Mouse (Mus musculus) liver, adult 2 months (tissue): ENCODE results near the gene Ccdc115.

Experiments used
- CTCF ChIP-seq: fragments of 200-500 bp; IDR thresholded peaks from 2 replicates; pipeline ENCODE4 v1.5.1; 2011; ENCODE audit warnings: low read depth, low read length, control low read depth
- POLR2A ChIP-seq: fragments of 200-500 bp; IDR thresholded peaks from 2 replicates; pipeline ENCODE4 v1.6.1; 2011; ENCODE audit warnings: low read length, control low read depth; ENCODE audit not compliant: insufficient read depth; ENCODE audit errors: extremely low read depth

DNA sequence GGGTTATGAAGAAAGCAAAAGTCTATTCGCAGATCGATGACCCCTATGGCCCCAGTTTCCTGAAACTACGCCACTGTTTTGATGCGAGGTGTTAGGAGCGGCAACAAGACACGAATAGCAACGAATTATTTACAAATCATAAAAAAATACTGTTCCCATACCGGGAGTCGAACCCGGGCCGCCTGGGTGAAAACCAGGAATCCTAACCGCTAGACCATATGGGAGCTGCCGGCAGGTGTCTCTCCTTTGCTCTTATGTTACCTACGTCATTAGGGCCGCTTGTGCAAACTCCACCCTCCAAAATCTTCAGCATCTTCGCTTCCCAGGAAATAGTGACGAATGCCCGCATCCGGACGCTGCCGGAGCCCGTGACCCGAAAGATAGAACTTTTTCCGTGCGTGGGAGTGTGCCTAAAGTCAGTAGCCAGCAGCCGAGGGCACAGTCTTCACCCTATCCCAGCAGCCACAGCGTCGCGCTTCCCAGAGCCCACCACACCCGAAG is 4.8 kb downstream of the Ccdc115 start:
- no peak for TF ChIP-seq POLR2A
- no peak for TF ChIP-seq CTCF
